Mouse (Mus musculus) splenic B cell, adult 2 months (primary cell): ENCODE results near the gene Cyb5d1.
A peak's percentile ranks its signal among the peaks of the same experiment; 100 is the strongest.

Experiments used
- DNase-seq: peaks from one replicate; pipeline ENCODE4 v3.0.0-alpha.2; 2011; ENCODE audit warnings: low read depth, low spot score
- H3K27me3 ChIP-seq: 2 replicates; pipeline ENCODE4 v1.6.1; 2012; ENCODE audit warnings: mild to moderate bottlenecking, low read length, moderate library complexity, mixed read lengths; ENCODE audit not compliant: control insufficient read depth, poor library complexity, insufficient read depth, severe bottlenecking
- H3K36me3 ChIP-seq: 2 replicates; pipeline ENCODE4 v1.6.1; 2012; ENCODE audit warnings: mild to moderate bottlenecking, low read length, moderate library complexity, mixed read lengths; ENCODE audit not compliant: control insufficient read depth, poor library complexity, insufficient read depth, severe bottlenecking

The Cyb5d1 gene

DNA sequence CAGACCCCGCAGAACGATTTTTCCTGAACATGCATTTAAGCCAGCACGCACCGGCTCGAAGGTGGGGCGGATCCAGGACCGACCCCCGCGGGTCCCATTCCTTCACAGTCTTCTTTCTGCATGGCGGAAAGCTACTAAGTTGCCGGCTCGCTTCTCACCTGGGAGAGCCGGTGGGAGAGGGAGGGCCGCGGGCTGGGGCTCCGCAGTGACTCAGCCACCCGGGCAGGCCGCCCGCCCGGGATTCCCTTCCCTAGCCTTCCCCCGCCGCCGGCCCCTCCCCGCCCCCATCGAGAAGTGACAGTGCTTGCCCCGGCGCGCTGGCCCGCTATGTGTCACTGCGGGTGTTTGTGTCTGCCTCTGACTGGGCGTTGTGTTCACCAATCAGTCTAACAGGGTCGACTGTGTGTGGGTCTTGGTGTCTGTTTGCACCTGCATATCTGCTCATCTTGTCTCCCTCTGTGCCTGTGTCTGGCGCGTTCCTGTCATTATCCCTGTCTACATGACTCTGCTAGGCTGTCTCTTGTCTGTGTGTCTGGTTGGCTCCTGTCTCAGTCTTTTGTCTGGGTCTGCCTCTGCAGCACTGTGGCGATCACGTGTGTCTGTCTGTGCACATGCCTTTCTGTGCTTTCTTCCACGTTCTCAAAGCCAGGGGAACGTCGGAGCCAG is 16.2 kb upstream of the Cyb5d1 start:
- Histone ChIP-seq H3K36me3 (no peaks in the 10 kb centered on the region), H3K27me3 (no peaks in the 10 kb centered on the region)
- DNase-seq = peak; percentile 71

DNA sequence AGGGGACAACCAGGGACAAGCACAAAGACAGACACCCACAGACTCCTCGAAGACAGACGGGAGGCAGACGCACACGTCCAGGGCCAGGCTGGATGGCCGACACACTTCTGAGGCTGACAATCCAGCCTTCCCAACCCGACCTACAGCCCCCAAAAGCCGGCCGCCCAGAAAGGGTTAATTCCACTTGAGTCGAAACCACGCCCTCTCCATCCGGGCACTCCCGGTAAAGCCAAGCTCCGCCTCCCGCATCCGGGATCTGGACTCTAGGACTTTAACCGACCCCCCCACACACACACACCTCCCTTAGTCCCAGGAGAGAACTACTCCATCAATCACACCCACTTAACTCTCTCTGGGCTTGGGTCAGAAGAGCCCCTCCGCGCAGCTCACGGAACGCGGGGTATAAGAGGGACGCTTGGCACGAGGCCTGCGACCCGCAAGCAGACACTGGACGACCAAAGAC is 15.7 kb upstream of the Cyb5d1 start:
- H3K36me3 ChIP-seq = no peaks in the 10 kb centered on the region
- peak; percentile 91 for DNase-seq
- H3K27me3 ChIP-seq = no peaks in the 10 kb centered on the region

DNA sequence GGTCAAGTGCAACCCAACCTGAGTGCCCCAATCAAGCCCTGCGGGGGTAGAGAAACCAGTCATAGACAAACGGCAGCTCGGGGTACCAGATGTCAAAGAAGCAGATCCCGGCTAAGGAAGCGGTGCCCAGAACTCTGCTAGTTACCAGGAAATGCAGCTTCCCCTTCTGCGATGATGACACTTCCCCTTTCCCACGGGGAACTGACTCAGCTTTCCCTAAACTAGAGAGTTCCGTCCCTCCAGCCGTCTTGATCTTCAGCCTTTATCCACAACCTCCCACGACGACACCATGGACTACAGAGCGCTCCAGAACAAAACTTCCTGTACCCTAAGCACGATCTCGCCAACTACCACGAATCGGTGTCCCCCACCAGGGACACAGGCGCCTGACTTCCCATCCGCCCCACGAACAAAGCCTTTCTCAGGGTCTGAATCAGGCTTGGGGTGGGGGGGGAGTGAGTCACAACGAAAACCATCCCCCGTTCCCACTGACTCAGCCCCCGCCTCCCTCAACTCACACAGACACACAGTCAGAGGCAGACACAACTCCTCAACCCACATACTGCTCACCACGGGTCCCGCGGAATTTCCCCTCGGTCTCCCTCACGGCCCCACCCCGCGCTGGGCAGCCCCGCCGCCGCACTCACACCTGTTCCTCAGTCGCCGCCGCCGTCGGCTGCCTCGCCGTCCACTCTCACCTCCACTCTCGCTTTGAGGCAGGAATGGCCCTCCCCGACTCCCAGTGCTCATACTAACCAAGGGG is 15.1 kb upstream of the Cyb5d1 start:
- Histone ChIP-seq H3K36me3 (no peaks in the 10 kb centered on the region; the same call in 1 of the 2 replicates), H3K27me3 (no peaks in the 10 kb centered on the region)
- peak; percentile 93 for DNase-seq

DNA sequence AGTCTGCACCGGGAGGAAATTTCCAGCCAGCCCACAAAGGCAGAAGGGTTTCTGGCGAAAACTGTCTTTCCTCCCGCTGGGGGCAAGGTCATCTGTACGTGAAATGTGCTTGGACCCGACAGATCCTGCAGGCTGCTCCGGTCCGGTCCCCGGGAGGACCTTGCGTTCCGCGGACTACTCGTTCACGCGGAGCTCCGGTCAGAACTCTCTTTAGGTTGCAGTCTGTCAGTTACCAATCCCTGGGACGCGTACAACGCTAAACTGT is 14.5 kb upstream of the Cyb5d1 start:
- Histone ChIP-seq H3K36me3 (peaks cover 5% of the 10 kb centered on the region), H3K27me3 (no peaks in the 10 kb centered on the region)
- DNase-seq = no peak

DNA sequence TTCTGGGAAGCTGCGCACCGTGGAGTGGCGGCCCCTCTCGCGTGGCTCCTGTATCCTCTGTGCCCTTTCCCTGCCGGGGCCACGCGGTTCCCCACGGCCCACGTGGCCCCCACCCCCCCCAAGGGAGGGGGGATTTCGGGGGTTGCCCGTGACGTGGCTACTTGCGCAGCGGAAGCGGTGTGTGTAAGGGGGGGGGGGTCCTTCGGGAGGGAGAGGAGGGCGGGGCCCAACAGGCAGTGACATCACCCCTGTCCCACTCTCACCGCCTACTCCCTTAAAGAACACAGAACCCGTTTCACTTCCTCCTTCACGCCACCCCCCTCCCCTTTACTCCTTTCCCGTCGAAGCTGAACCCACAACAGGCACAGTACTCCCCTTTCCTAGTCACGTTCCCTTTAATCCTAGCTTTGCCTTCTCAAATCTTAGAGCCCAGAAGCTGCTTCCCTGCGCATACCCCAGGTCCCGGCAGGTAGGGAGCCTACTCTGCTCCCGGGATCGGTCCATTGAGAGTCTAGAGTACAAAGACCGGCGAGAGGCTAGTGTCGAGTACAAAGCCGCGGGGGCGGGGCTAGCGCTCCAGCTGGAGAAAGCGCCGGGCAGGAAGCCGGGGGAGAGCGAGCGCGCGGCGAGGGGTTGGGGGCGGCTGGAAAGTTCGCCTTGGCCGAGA is 14.1 kb upstream of the Cyb5d1 start:
- H3K27me3 ChIP-seq = no peaks in the 10 kb centered on the region
- DNase-seq = peak; percentile 98

DNA sequence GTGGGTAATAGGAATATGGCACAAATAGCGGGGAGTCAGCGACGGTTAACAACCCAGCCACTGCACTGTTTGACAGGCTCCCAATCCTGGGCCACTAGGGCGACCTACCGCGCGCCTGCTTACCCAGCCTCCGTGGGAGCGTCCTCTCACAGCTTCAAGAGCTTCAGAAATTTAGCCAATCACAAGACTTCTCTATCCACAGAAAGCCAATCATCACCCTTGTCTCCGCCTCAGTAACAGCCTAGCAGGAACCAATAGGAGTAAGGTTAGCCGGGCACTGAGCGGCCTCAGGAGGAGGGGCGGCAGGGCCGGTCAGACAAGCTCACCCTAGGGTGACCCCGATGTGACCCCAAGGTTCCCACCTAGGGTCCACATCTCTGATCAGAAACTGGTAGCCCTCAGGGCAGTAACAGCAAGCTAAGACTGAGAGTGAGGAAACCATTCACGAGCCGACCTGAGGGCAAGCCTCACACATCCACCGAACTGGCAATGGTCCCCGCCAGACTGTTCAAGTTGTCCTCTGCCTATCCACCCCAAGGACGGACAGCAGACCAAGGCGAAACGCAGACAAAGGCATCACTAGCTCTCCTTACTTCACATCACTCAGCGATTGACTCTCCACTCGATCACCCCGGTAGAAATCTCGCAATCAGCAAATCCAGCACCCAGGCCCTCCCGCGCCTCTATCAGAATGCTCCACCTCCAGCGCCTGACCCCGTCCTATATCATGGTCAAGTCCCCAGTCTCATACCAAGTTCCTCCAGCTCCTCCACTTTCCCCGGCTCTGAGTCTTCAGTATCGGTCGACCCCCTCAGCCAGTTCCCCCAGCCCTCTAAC is 13.3 kb upstream of the Cyb5d1 start:
- Histone ChIP-seq H3K27me3 (no peaks in the 10 kb centered on the region), H3K36me3 (peaks cover 8% of the 10 kb centered on the region)
- DNase-seq = peak; percentile 95

More for the DNA sequence above, 14.1 kb upstream of the Cyb5d1 start:
- H3K36me3 ChIP-seq = peaks cover 7% of the 10 kb centered on the region

DNA sequence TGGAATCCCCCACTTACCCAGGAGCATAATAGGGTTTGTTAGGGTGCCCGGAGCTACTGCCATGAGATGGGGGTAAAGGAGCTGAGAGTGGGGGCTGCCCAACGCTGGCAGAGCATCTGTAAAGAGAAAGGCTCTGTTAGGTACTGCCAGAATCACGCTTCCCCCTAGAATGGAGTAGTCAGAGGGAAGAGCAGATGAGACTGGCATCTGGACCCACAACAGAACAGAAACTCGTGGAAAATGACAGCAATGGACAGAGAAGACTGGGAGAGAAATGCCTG is 12.2 kb upstream of the Cyb5d1 start:
- DNase-seq = no peak
- Histone ChIP-seq H3K27me3 (no peaks in the 10 kb centered on the region), H3K36me3 (peaks cover 9% of the 10 kb centered on the region)

DNA sequence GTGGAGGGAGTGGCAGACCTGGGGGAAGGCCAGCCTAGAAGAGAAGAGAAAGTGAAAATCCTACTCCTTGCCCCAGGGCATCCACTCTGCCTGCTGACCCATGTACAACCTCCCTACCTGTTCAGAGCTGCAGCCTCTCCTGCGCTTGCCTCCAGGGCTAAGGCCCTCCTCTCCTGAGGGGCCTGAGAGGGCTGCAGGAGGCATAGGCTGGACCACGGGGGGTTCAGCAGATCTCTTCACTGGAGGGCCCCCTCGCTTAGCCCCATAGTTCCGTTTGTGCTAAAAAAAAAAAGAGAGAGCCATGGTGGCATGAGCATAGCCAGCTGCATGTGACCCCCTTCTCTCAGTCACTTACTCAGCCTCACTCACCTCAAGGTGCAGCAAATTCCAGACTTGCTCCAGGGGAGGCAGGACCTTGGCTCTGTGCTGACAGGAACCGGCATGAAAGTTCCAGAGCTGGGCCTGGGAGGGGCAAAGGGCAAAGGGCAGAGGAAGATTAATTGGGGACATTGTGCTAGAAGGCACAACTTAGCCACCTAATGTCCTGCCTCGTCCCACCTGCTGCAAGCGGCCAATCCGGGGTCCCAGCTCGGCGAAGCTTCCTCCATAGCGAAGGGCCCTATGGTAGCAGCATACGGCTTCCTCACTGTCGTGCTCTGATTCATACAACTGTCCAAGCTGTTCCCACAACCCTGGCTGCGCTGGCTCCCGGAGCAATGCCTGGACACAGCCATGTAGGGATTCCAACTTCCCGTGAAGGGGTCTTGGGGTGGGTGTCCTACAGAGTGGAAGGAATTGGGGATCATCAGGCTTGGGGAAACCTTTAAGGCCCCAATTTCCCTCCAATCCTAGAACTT is 11.7 kb upstream of the Cyb5d1 start:
- H3K27me3 ChIP-seq = no peaks in the 10 kb centered on the region
- peak; percentile 15 for DNase-seq
- peaks cover 9% of the 10 kb centered on the region for H3K36me3 ChIP-seq

DNA sequence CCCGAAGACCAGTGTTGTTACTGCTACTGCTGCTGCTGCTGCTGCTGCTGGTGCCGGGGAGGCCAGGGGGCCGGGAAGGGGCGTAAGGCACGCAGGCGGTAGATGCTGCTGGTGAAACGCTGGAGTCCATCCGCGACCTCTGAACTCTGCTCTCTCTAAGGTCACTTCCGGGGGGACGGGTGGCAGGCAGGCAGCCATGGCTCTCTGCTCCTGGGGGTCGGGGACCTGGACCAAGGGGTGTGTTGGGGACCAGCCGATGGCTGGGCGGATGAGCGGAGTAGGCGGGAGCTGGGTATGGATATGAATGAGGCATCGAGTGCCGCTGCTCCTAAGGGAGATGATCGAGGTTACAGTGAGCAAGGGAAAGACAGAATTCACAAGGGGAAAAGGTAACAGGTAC is 10.9 kb upstream of the Cyb5d1 start:
- H3K27me3 ChIP-seq = no peaks in the 10 kb centered on the region
- peaks cover 9% of the 10 kb centered on the region for H3K36me3 ChIP-seq
- peak; percentile 19 for DNase-seq

DNA sequence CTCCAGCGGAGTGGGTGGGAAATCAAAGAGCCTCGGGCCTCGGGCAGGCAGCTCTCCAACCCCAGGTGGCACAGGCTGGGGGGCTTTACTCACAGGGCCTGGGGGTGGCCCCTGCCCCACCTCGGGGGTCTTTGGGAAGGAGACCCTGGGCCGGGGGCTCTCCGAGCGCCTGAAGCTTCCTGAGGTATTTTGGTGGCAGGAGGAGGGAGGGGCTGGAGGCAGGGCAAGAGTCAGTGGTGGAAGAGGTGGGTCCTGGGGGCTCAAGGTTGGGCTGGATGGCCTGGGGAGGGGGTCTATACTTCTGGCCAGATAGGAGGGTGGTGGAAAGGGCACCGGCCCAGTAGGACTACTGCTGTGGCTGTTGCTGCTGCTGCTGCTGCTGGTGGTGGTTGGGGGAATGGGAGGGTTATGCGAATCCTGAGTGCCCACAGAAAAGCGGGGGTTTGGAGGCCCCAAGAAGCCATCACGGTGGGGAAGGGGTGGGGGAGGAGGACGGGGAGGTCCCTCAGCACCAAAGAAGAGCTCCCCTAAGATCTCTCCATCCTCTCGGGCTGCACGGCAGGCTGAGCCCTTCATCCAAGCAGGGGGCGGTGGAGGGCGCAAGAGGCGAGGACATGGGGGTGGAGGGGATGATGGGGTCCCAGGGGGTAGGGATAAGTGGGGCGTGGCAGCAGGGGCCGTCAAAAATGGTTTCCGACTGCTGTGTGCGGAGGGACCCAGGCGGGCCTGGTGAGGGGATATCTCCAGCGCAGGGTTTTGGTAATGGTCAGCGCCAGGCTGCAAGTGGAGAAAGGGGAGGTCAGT is 10.2 kb upstream of the Cyb5d1 start:
- Histone ChIP-seq H3K27me3 (no peaks in the 10 kb centered on the region), H3K36me3 (peaks cover 9% of the 10 kb centered on the region)
- DNase-seq = peak; percentile 17

DNA sequence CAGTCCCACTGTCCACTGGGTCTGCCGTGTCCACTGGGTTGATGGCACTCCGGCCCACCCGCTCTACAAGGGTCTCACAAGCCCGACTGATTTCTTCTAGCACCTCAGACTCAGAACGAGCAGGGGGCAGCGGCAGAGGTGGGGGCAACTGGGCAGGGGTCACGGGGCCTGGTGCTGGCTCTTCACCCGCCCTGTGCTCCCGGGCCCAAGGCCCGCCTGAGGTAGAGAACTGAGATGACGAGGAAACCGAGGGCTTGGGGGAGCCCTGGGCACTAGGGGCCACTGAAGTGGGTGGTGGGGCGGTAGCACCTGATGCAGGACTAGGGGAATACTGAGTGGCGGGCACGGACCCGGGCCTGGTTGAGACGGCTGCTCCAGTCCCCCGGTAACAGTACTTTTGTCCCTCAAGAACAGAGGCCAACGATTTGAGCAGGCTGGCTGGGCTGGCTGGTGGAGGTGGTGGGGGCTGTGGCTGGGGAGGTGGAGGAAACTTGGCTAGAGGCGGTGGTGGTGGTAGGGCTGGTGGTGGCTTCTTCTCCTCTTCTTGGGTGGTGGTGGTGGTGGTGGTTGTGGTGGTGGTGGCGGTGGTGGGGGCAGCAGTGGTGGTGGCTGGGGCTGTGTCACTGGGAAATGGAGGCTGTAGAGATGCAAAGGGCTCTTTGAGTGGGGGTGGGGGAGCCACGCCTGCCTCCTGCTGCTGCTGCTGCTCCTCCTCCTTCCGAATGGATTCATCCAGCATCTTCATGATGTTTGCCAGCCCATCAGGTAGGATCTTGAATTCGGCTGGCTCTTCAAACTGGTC is 9.4 kb upstream of the Cyb5d1 start:
- DNase-seq = peak; percentile 14
- Histone ChIP-seq H3K36me3 (peaks cover 9% of the 10 kb centered on the region), H3K27me3 (no peaks in the 10 kb centered on the region)

DNA sequence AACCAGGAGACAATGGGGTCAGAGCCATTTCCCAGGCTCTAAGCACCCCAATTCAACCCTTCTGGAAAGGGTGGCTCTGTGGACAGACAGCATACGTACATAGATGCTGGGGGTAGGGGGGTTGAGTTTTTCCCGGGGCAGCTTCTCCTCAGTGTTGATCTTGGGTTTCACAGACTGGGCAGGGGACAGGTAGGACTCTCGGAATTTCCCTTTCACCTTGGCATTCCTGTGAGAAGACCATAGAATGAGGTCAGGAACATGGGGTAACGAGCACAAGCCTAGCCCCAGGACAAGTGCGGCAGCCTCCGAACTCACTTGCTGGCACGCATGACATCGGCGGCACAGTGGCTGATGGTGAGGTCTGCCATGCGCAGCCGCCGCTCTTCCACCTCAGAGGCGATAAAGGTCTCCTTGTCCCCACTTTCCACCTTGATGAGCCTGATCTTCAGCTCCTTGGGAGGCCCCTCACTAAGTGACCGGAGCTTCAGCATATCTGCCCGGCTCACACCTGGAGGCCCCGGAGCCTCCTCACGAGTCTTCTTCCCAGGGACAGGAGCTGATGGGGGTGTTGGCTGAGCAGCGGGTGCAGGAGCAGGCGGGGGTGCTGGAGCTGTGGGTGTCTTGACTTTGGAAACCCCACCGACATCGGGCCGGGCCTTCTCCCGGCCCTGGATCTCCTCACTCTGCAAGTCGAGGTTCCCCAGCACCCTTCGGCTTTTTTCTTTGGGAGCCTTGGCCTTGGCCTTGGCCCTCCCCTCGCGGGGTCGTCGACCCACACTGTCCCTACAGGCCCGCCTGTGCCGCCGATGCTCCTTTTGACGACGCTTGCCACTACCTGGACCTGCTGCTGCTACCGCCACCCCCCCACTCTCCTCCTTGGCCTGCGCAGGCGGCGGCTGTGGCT is 8.5 kb upstream of the Cyb5d1 start:
- Histone ChIP-seq H3K27me3 (no peaks in the 10 kb centered on the region), H3K36me3 (peaks cover 9% of the 10 kb centered on the region)
- peak; percentile 21 for DNase-seq
